Mouse (Mus musculus) olfactory bulb, adult 2 months (tissue): ENCODE results near the gene Ccnd3.

ENCODE experiments used
- CTCF ChIP-seq: fragments of 200-500 bp; IDR thresholded peaks from 2 replicates; pipeline ENCODE4 v1.5.1; 2012; ENCODE audit warnings: low read depth, mild to moderate bottlenecking, low read length, moderate library complexity; ENCODE audit not compliant: insufficient read depth
- POLR2A ChIP-seq: fragments of 200-500 bp; IDR thresholded peaks from 2 replicates; pipeline ENCODE4 v1.6.1; 2012; ENCODE audit warnings: mild to moderate bottlenecking, low read depth, low read length, moderate library complexity; ENCODE audit not compliant: insufficient read depth

DNA sequence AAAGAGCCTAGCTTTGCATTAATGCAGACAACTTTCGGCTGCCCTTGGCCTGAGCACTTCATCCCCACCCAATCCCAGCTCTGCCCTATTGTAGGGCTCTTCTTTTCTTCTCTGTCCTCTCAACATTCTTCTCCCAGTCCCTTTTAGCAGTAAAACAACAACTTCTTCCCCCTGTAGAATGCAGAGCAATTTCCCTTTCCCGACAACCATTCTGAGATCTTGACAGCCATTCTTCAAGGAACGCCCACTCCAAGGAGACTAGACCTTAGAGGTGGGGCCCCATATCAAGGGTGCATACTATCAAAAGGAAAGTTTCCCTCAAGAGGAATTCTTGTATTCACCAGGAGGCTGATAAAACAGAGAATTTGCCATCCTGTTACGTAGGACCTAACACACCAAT lies 144.1 kb downstream of the Ccnd3 start:
- no peak for TF ChIP-seq CTCF
- TF ChIP-seq POLR2A: no peak
